Mouse (Mus musculus) kidney, embryonic 14.5 days (tissue): ENCODE results near the gene Pde10a. TPM values are rescaled to one million over a fixed set of nuclear protein-coding genes. Genes with fewer than 3 reads are reported as not detected.

ENCODE experiments used
- ATAC-seq: fragments of 200-750 bp; cut with Nextera tagmentation; 2 replicates; pipeline ENCODE4 v1.8.0; 2017; ENCODE audit warnings: moderate number of reproducible peaks, mild to moderate bottlenecking, moderate TSS enrichment, moderate library complexity; ENCODE audit not compliant: low FRiP score, low TSS enrichment
- H3K27ac ChIP-seq: fragments of 300-500 bp; sonication (generic); 2 replicates; pipeline ENCODE4 v1.5.1; 2014; ENCODE audit warnings: low read depth, mild to moderate bottlenecking, low read length, moderate library complexity, mixed read lengths
- H3K27me3 ChIP-seq: fragments of 300-500 bp; sonication (generic); 2 replicates; pipeline ENCODE4 v1.6.1; 2014; ENCODE audit warnings: mild to moderate bottlenecking, low read length; ENCODE audit not compliant: control insufficient read depth, insufficient read depth
- H3K36me3 ChIP-seq: fragments of 300-500 bp; sonication (generic); 2 replicates; pipeline ENCODE4 v1.6.1; 2014; ENCODE audit warnings: low read length, mixed read lengths; ENCODE audit not compliant: control insufficient read depth, insufficient read depth
- H3K4me1 ChIP-seq: fragments of 300-500 bp; sonication (generic); 2 replicates; pipeline ENCODE4 v1.6.1; 2014; ENCODE audit warnings: low read length, mixed read lengths; ENCODE audit not compliant: control insufficient read depth, insufficient read depth
- H3K4me2 ChIP-seq: fragments of 300-500 bp; sonication (generic); replicated peaks from 2 replicates; pipeline ENCODE4 v1.6.1; 2014; ENCODE audit warnings: low read depth, mild to moderate bottlenecking, low read length
- H3K4me3 ChIP-seq: fragments of 300-500 bp; sonication (generic); 2 replicates; pipeline ENCODE4 v1.5.1; 2014; ENCODE audit warnings: mild to moderate bottlenecking, low read length
- H3K9ac ChIP-seq: fragments of 300-500 bp; sonication (generic); 2 replicates; pipeline ENCODE4 v1.6.1; 2014; ENCODE audit warnings: low read depth, mild to moderate bottlenecking, low read length, moderate library complexity
- H3K9me3 ChIP-seq: fragments of 300-500 bp; sonication (generic); 2 replicates; pipeline ENCODE4 v1.6.1; 2016; ENCODE audit warnings: low read length; ENCODE audit not compliant: control insufficient read depth
- WGBS: fragments of 180-500 bp; shearing (Covaris S2); extraction: QIAGEN DNeasy Blood & Tissue Kit; methylation state at CpG from one replicate; pipeline ENCODE4 v1.1.7; 2014; 5-methylcytosine and 5-hydroxymethylcytosine counted together
- polyA plus RNA-seq: library from polyadenylated mRNA; unstranded; fragments of >200 nt; fragmentation: Nextera tagmentation; extraction: Ambion mirVana; gene quantifications from 2 replicates; pipeline ENCODE4 v1.2.1, GENCODE M21; 2014

Pde10a gene
- polyA plus RNA-seq, 1 experiment from 2014 or later, result 2.3 TPM

- Histone ChIP-seq H3K9me3 (no peaks in the 10 kb centered on the region), H3K4me3 (no peak overlapping the region), H3K36me3 (no peaks in the 10 kb centered on the region), H3K4me2 (no peak overlapping the region), H3K27ac (no peak overlapping the region), H3K9ac (no peak overlapping the region), H3K4me1 (no peaks in the 10 kb centered on the region), H3K27me3 (no peaks in the 10 kb centered on the region)
- WGBS, result 63% methylated on average over 1 of the region's 1 CpGs
- no peak for ATAC-seq
These were observed 220.2 kb downstream of the Pde10a start for GRCm38 (mm10) chr17:8745334-8745733.

GRCm38 (mm10) chr17:8749426-8749825, 224.3 kb downstream of the Pde10a start:
- no peak for ATAC-seq
- WGBS, result 87% methylated on average over 4 of the region's 4 CpGs

GRCm38 (mm10) chr17:8757576-8757975, 232.4 kb downstream of the Pde10a start:
- 94% methylated on average over 5 of the region's 5 CpGs for WGBS
- no peak overlapping the region for H3K4me3 ChIP-seq
- ATAC-seq, result no peak

More at GRCm38 (mm10) chr17:8749426-8749825, 224.3 kb downstream of the Pde10a start:
- Histone ChIP-seq H3K4me1 (no peaks in the 10 kb centered on the region), H3K9me3 (no peaks in the 10 kb centered on the region), H3K4me2 (no peak overlapping the region), H3K4me3 (no peak overlapping the region), H3K36me3 (no peaks in the 10 kb centered on the region), H3K27me3 (no peaks in the 10 kb centered on the region), H3K27ac (no peak overlapping the region), H3K9ac (no peak overlapping the region)

GRCm38 (mm10) chr17:8763248-8763647, 238.1 kb downstream of the Pde10a start:
- no peak for ATAC-seq
- Histone ChIP-seq H3K36me3 (no peaks in the 10 kb centered on the region), H3K27me3 (no peaks in the 10 kb centered on the region; the same call in 1 of the 2 replicates), H3K9ac (no peak overlapping the region), H3K27ac (no peak overlapping the region), H3K4me3 (no peak overlapping the region), H3K9me3 (no peaks in the 10 kb centered on the region), H3K4me1 (no peaks in the 10 kb centered on the region), H3K4me2 (no peak overlapping the region)
- WGBS, result 57% methylated on average over 1 of the region's 1 CpGs

More at GRCm38 (mm10) chr17:8757576-8757975, 232.4 kb downstream of the Pde10a start:
- Histone ChIP-seq H3K9ac (no peak overlapping the region), H3K36me3 (no peaks in the 10 kb centered on the region), H3K27ac (no peak overlapping the region), H3K4me1 (no peaks in the 10 kb centered on the region), H3K27me3 (no peaks in the 10 kb centered on the region; the same call in 1 of the 2 replicates), H3K9me3 (no peaks in the 10 kb centered on the region), H3K4me2 (no peak overlapping the region)

- Histone ChIP-seq H3K9ac (no peak overlapping the region), H3K27me3 (no peaks in the 10 kb centered on the region; the same call in 1 of the 2 replicates), H3K4me2 (no peak overlapping the region), H3K27ac (no peak overlapping the region), H3K9me3 (peaks cover 6% of the 10 kb centered on the region; the same call in 1 of the 2 replicates), H3K4me1 (no peaks in the 10 kb centered on the region), H3K4me3 (no peak overlapping the region), H3K36me3 (no peaks in the 10 kb centered on the region)
- 87% methylated on average over 5 of the region's 5 CpGs for WGBS
- ATAC-seq, result no peak
These were observed 240.9 kb downstream of the Pde10a start for GRCm38 (mm10) chr17:8765987-8766576.

- 79% methylated on average over 1 of the region's 1 CpGs for WGBS
- no peak for ATAC-seq
- H3K27me3 ChIP-seq, result no peaks in the 10 kb centered on the region
These were observed 244.0 kb downstream of the Pde10a start for GRCm38 (mm10) chr17:8769155-8769554.

GRCm38 (mm10) chr17:8773391-8773790, 248.2 kb downstream of the Pde10a start:
- WGBS, result 86% methylated on average over 6 of the region's 6 CpGs
- Histone ChIP-seq H3K27me3 (no peaks in the 10 kb centered on the region), H3K36me3 (no peaks in the 10 kb centered on the region), H3K9ac (no peak overlapping the region), H3K4me1 (no peaks in the 10 kb centered on the region), H3K4me2 (no peak overlapping the region), H3K4me3 (no peak overlapping the region), H3K9me3 (peaks cover 6% of the 10 kb centered on the region; the same call in 1 of the 2 replicates), H3K27ac (no peak overlapping the region)
- no peak for ATAC-seq

More at GRCm38 (mm10) chr17:8769155-8769554, 244.0 kb downstream of the Pde10a start:
- Histone ChIP-seq H3K36me3 (no peaks in the 10 kb centered on the region), H3K9me3 (peaks cover 6% of the 10 kb centered on the region; the same call in 1 of the 2 replicates), H3K9ac (no peak overlapping the region), H3K4me1 (no peaks in the 10 kb centered on the region), H3K4me3 (no peak overlapping the region), H3K4me2 (no peak overlapping the region), H3K27ac (no peak overlapping the region)

- H3K4me2 ChIP-seq, result no peak overlapping the region
- H3K4me3 ChIP-seq, result no peak overlapping the region
- no peak for ATAC-seq
- H3K27me3 ChIP-seq, result no peaks in the 10 kb centered on the region
- H3K36me3 ChIP-seq, result no peaks in the 10 kb centered on the region
- H3K9me3 ChIP-seq, result peaks cover 6% of the 10 kb centered on the region; the same call in 1 of the 2 replicates
- H3K27ac ChIP-seq, result no peak overlapping the region
- no peaks in the 10 kb centered on the region for H3K4me1 ChIP-seq
- no peak overlapping the region for H3K9ac ChIP-seq
- 87% methylated on average over 3 of the region's 3 CpGs for WGBS
These were observed 249.1 kb downstream of the Pde10a start for GRCm38 (mm10) chr17:8774301-8774700.

GRCm38 (mm10) chr17:8775571-8776161, 250.5 kb downstream of the Pde10a start:
- no peak overlapping the region for H3K4me2 ChIP-seq
- H3K27me3 ChIP-seq, result no peaks in the 10 kb centered on the region
- WGBS, result 83% methylated on average over 11 of the region's 11 CpGs
- no peak overlapping the region for H3K9ac ChIP-seq
- no peak overlapping the region for H3K4me3 ChIP-seq
- H3K9me3 ChIP-seq, result no peaks in the 10 kb centered on the region
- no peak for ATAC-seq
- H3K36me3 ChIP-seq, result no peaks in the 10 kb centered on the region
- no peak overlapping the region for H3K27ac ChIP-seq
- no peaks in the 10 kb centered on the region for H3K4me1 ChIP-seq
